Mouse (Mus musculus): ENCODE measurements around the gene Fkbp5. TPM values are rescaled to one million over a fixed set of nuclear protein-coding genes. Genes with fewer than 3 reads are reported as not detected.

Fkbp5 gene
- polyA plus RNA-seq, 1 experiment = 48.6 TPM

- no peaks in the 10 kb centered on the region; the same call in 1 of the 2 replicates for H3K4me1 ChIP-seq (ENCODE audit: control insufficient read depth, insufficient read depth, low read length)
- no peak for TF ChIP-seq POLR2A (IDR thresholded peaks at IDR 0.05; ENCODE audit: borderline replicate concordance, control insufficient read depth, low read depth, low read length)
- no peak for TF ChIP-seq CTCF (IDR thresholded peaks at IDR 0.05; ENCODE audit: control insufficient read depth, insufficient read depth, low read length)
- no peak overlapping the region for H3K27ac ChIP-seq (ENCODE audit: control insufficient read depth, insufficient read depth, low read depth, low read length, poor library complexity)
Observed at GRCm38 (mm10) chr17:28476441-28476840, 40.9 kb downstream of the Fkbp5 start.

DNA sequence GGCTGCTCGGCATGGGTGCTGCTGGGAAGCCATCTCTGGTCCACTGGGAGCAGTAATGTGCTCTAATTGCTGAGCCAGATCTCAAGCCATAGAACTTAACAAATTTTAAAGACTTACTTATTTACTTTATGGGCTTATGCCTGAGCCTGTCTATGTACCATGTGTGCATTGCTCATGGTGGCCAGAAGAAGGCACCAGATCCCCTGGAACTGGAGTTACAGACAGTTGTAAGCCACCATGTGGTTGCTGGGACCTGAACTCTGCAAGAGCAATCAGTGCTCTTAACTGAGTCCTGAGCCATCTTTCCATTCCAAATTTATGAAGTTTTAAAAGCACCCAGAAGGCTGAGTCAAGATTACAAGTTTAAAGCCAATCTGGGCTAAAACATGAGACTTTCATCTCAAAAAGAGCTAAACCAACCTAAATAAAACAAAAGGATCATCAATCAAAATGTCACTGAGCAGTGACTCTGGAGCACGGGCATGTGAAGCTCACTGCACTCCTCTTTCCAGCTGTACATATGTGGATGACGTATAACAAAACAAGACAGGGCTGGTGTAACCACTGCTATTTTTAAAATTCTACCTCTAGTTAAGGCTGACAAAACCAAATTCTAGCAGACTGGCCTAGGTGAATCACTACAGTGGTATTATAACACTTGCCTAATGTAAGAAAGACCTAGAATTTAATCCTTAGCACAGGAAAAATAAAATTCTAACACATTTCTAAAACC, 41.6 kb downstream of the Fkbp5 start:
- no peak overlapping the region for H3K4me3 ChIP-seq (replicated peaks; ENCODE audit: control insufficient read depth, low read depth, low read length)
- TF ChIP-seq POLR2A (IDR thresholded peaks at IDR 0.05; ENCODE audit: borderline replicate concordance, control insufficient read depth, low read depth, low read length) (no peak), CTCF (IDR thresholded peaks at IDR 0.05; ENCODE audit: control insufficient read depth, insufficient read depth, low read length) (peak; percentile 43; the same call in 1 of the 2 replicates)
- WGBS = 81% methylated on average over 3 of the region's 3 CpGs

More at GRCm38 (mm10) chr17:28476441-28476840, 40.9 kb downstream of the Fkbp5 start:
- H3K4me3 ChIP-seq (replicated peaks; ENCODE audit: control insufficient read depth, low read depth, low read length) = no peak overlapping the region

DNA sequence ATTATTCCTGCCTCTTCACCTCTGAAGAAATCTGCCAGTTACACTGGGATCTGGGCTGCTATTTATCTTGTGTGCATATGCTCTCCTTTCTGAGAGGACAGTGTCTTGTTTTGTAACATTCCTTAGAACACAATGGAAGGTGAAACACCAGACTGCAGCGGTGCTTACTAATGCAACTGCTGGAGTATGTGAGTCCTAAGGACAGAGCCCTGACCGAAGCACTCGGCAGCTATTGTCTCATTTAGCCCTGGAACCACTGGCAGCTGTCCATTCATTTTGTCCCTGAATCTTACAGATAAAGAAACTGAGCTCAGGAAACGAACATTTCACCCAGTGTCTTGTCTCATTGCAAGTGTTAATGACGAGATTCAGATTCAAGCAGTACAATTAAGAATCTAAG, 44.6 kb downstream of the Fkbp5 start:
- WGBS = 68% methylated on average over 5 of the region's 5 CpGs

More for the DNA sequence above, 41.6 kb downstream of the Fkbp5 start:
- Histone ChIP-seq H3K4me1 (ENCODE audit: control insufficient read depth, insufficient read depth, low read length) (no peaks in the 10 kb centered on the region; the same call in 1 of the 2 replicates), H3K27ac (ENCODE audit: control insufficient read depth, insufficient read depth, low read depth, low read length, poor library complexity) (no peak overlapping the region)

GRCm38 (mm10) chr17:28470876-28471275, 46.5 kb downstream of the Fkbp5 start:
- Histone ChIP-seq H3K4me3 (replicated peaks; ENCODE audit: control insufficient read depth, low read depth, low read length) (no peak overlapping the region), H3K4me1 (ENCODE audit: control insufficient read depth, insufficient read depth, low read length) (no peaks in the 10 kb centered on the region; the same call in 1 of the 2 replicates), H3K27ac (ENCODE audit: control insufficient read depth, insufficient read depth, low read depth, low read length, poor library complexity) (no peak overlapping the region)
- no peak for TF ChIP-seq POLR2A (IDR thresholded peaks at IDR 0.05; ENCODE audit: borderline replicate concordance, control insufficient read depth, low read depth, low read length)
- 19% methylated on average over 6 of the region's 6 CpGs for WGBS

More for the DNA sequence above, 44.6 kb downstream of the Fkbp5 start:
- H3K4me1 ChIP-seq (ENCODE audit: control insufficient read depth, insufficient read depth, low read length) = no peaks in the 10 kb centered on the region; the same call in 1 of the 2 replicates
- H3K27ac ChIP-seq (ENCODE audit: control insufficient read depth, insufficient read depth, low read depth, low read length, poor library complexity) = no peak overlapping the region
- H3K4me3 ChIP-seq (replicated peaks; ENCODE audit: control insufficient read depth, low read depth, low read length) = no peak overlapping the region
- TF ChIP-seq CTCF (IDR thresholded peaks at IDR 0.05; ENCODE audit: control insufficient read depth, insufficient read depth, low read length) = no peak
- TF ChIP-seq POLR2A (IDR thresholded peaks at IDR 0.05; ENCODE audit: borderline replicate concordance, control insufficient read depth, low read depth, low read length) = no peak

DNA sequence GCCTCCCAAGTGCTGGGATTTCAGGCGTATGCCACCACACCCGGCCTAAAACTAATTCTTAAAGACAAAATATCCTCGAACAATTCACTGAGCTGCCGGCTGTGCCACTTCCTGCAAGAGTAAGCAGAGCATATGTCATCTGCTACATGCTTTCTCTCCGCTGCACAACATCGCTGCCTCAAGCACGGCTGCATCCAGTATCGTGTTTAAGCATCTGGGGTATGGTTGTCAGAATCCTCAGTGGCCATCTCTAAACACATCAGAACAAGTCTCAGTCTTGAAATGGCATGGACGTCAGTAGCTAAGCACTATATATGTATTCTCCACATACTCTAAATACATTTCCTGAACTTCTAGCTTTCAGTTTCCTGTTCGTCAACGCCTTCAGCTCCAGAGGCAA, 49.6 kb downstream of the Fkbp5 start:
- no peak for TF ChIP-seq CTCF (IDR thresholded peaks at IDR 0.05; ENCODE audit: control insufficient read depth, insufficient read depth, low read length)
- Histone ChIP-seq H3K4me1 (ENCODE audit: control insufficient read depth, insufficient read depth, low read length) (peaks cover 2% of the 10 kb centered on the region; the same call in 1 of the 2 replicates), H3K27ac (ENCODE audit: control insufficient read depth, insufficient read depth, low read depth, low read length, poor library complexity) (no peak overlapping the region), H3K4me3 (replicated peaks; ENCODE audit: control insufficient read depth, low read depth, low read length) (peak overlapping the region; percentile 70)
- 8% methylated on average over 11 of the region's 11 CpGs for WGBS

DNA sequence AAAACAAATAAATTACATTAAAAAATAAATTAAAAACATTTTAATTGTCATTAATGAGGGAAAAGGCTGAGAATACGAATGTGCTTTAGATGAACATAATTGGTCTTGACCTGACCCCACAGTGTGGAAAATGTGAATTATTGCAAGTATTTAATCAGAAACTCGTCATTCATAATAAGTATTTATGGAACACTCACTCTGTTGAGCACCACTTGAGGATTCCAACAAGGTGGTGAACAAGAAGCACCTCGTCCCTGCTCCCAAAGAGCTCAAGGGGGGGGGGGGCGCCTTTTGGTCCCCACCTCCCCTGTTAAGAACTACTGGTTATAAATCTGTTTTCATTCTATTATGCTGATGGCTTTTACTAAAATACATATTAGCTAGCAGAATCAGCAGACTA, 51.4 kb downstream of the Fkbp5 start:
- Histone ChIP-seq H3K4me1 (ENCODE audit: control insufficient read depth, insufficient read depth, low read length) (peaks cover 2% of the 10 kb centered on the region; the same call in 1 of the 2 replicates), H3K27ac (ENCODE audit: control insufficient read depth, insufficient read depth, low read depth, low read length, poor library complexity) (no peak overlapping the region), H3K4me3 (replicated peaks; ENCODE audit: control insufficient read depth, low read depth, low read length) (no peak overlapping the region)
- WGBS = 84% methylated on average over 4 of the region's 4 CpGs
- TF ChIP-seq POLR2A (IDR thresholded peaks at IDR 0.05; ENCODE audit: borderline replicate concordance, control insufficient read depth, low read depth, low read length) (no peak), CTCF (IDR thresholded peaks at IDR 0.05; ENCODE audit: control insufficient read depth, insufficient read depth, low read length) (no peak)

DNA sequence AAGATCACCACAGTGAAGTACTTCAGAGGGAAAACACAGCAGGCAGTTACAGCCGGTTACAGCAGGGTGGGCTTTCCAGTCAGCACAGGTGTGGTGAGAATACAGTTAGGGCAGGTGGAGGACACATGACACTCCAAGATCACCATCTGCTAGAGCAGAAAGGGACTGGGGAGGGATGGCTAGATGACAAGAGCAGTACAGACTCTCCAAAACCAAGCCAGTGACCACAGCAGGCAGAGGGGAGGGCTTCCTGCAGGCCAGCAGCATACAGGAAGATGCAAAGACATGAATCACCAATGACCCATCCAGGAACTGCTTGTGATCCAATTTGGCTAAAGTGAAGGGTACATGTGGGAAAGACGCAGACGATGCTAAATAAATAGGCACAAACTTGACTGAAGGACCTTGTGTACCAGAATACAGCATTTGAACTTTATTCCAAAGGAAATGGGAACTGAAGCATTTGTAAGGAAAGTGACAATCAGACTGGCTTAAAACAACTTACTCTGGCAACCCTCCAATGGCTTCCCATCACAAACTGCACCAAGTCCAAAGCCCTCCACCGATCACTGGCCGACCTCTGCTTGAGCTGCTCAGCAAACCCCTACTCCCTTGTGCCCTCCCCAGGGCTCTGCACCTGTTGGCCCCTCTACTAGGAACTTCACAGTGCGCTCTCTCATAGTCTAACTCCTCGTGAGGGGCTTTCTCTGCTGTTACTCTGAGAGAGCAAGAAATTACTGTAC, 53.5 kb downstream of the Fkbp5 start:
- TF ChIP-seq CTCF (IDR thresholded peaks at IDR 0.05; ENCODE audit: control insufficient read depth, insufficient read depth, low read length) = no peak
- Histone ChIP-seq H3K27ac (ENCODE audit: control insufficient read depth, insufficient read depth, low read depth, low read length, poor library complexity) (no peak overlapping the region), H3K4me1 (ENCODE audit: control insufficient read depth, insufficient read depth, low read length) (peaks cover 2% of the 10 kb centered on the region; the same call in 1 of the 2 replicates), H3K4me3 (replicated peaks; ENCODE audit: control insufficient read depth, low read depth, low read length) (no peak overlapping the region)
- WGBS = 61% methylated on average over 7 of the region's 7 CpGs

- TF ChIP-seq POLR2A (IDR thresholded peaks at IDR 0.05; ENCODE audit: borderline replicate concordance, control insufficient read depth, low read depth, low read length) (no peak), CTCF (IDR thresholded peaks at IDR 0.05; ENCODE audit: control insufficient read depth, insufficient read depth, low read length) (no peak)
- Histone ChIP-seq H3K4me3 (replicated peaks; ENCODE audit: control insufficient read depth, low read depth, low read length) (no peak overlapping the region), H3K27ac (ENCODE audit: control insufficient read depth, insufficient read depth, low read depth, low read length, poor library complexity) (no peak overlapping the region), H3K4me1 (ENCODE audit: control insufficient read depth, insufficient read depth, low read length) (peaks cover 2% of the 10 kb centered on the region; the same call in 1 of the 2 replicates)
- WGBS = 68% methylated on average over 1 of the region's 1 CpGs
Observed at GRCm38 (mm10) chr17:28460388-28460787, 56.9 kb downstream of the Fkbp5 start.
